ENCODE assay signal across 16 mouse cellular contexts in genomic region chr16:70724722-70725284, GRCm38 (mm10).
A peak's percentile ranks its signal among the peaks of the same experiment; 100 is the strongest.
DNase-seq lines count a peak whose midpoint lies in the region; ATAC-seq lines count a peak whose summit lies in the region.
"Had no signal": no experiment of that assay in that cellular context is flagged by ENCODE, and none has a peak within 500 bp of the region (broad histone marks: within the 10 kb centered on the region; RNA-seq: fewer than 3 reads in every experiment).

No protein-coding gene starts in this region.

- DNase-seq in cerebellum, adult 9-10 months = peak; percentile 1
- no peak for DNase-seq in cerebellum, adult 8-10 months
- peak; percentile 67 for DNase-seq in Muller cell, postnatal 12 days (ENCODE audit: inconsistent ontology term)
- DNase-seq in hindbrain, embryonic 10.5 days (ENCODE audit: low spot score) = peak; percentile 8
- DNase-seq in testis, postnatal 14 days (ENCODE audit: low spot score) = no peak
- DNase-seq in lung, postnatal 36 days = no peak
- DNase-seq in lung, postnatal 25 days (ENCODE audit: low spot score) = no peak
- DNase-seq: adrenal gland, postnatal 36 days; cerebellum, adult 2 months; right cerebral cortex, postnatal 4 days had no signal

- WGBS in hindbrain, embryonic 10.5 days = 50% methylated on average over 5 of the region's 5 CpGs
- WGBS in midbrain, embryonic 13.5 days = 16% methylated on average over 5 of the region's 5 CpGs

- H3K9ac ChIP-seq in midbrain, embryonic 13.5 days (replicated peaks) = no peak overlapping the region
- H3K9ac ChIP-seq: stomach, embryonic 15.5 days had no signal

- no peak overlapping the region for H3K4me2 ChIP-seq in midbrain, embryonic 13.5 days (replicated peaks)
- H3K4me2 ChIP-seq: liver, embryonic 11.5 days; stomach, embryonic 15.5 days had no signal

- H3K27ac ChIP-seq in hindbrain, embryonic 10.5 days = no peak overlapping the region
- no peak overlapping the region for H3K27ac ChIP-seq in midbrain, embryonic 13.5 days
- H3K27ac ChIP-seq: heart, embryonic 10.5 days; kidney, postnatal 0 days; macrophage; stomach, embryonic 15.5 days had no signal

- H3K36me3 ChIP-seq in hindbrain, embryonic 10.5 days = no peaks in the 10 kb centered on the region
- H3K36me3 ChIP-seq in midbrain, embryonic 13.5 days = no peaks in the 10 kb centered on the region
- H3K36me3 ChIP-seq: heart, embryonic 10.5 days; stomach, embryonic 15.5 days had no signal

- H3K4me3 ChIP-seq in hindbrain, embryonic 10.5 days = no peak overlapping the region
- H3K4me3 ChIP-seq in midbrain, embryonic 13.5 days (replicated peaks) = no peak overlapping the region
- H3K4me3 ChIP-seq: heart, embryonic 10.5 days; stomach, embryonic 15.5 days had no signal

- H3K27me3 ChIP-seq in hindbrain, embryonic 10.5 days (ENCODE audit: insufficient read depth, poor library complexity, severe bottlenecking) = no peaks in the 10 kb centered on the region
- peaks cover 2% of the 10 kb centered on the region; the same call in 1 of the 2 replicates for H3K27me3 ChIP-seq in midbrain, embryonic 13.5 days
- H3K27me3 ChIP-seq: stomach, embryonic 15.5 days had no signal

- peak; percentile 83 for ATAC-seq in midbrain, embryonic 13.5 days

- no peaks in the 10 kb centered on the region for H3K9me3 ChIP-seq in hindbrain, embryonic 10.5 days
- no peaks in the 10 kb centered on the region for H3K9me3 ChIP-seq in midbrain, embryonic 13.5 days
- H3K9me3 ChIP-seq: heart, embryonic 10.5 days; stomach, embryonic 15.5 days had no signal

- H3K4me1 ChIP-seq in hindbrain, embryonic 10.5 days (replicated peaks) = peaks cover 10% of the 10 kb centered on the region; the same call in 1 of the 2 replicates
- H3K4me1 ChIP-seq in midbrain, embryonic 13.5 days (replicated peaks) = peaks cover 11% of the 10 kb centered on the region
- H3K4me1 ChIP-seq: heart, embryonic 10.5 days; stomach, embryonic 15.5 days had no signal

Comparison
In these comparisons a context has a peak if more than half of its experiments do, and no peak if none do; other contexts are left out.
1. DNase-seq: peak in cerebellum, adult 9-10 months (single experiment), Muller cell, postnatal 12 days (single experiment) and hindbrain, embryonic 10.5 days (single experiment); none in cerebellum, adult 8-10 months (single experiment), testis, postnatal 14 days (single experiment), lung, postnatal 36 days (single experiment) and lung, postnatal 25 days (single experiment).